Mouse (Mus musculus) hindbrain, embryonic 11.5 days (tissue): ENCODE results near the gene Rasgef1b. TPM values are rescaled to one million over a fixed set of nuclear protein-coding genes. Genes with fewer than 3 reads are reported as not detected.

Source experiments
- ATAC-seq: fragments of 200-750 bp; cut with Nextera tagmentation; 2 replicates; pipeline ENCODE4 v1.8.0; 2017; ENCODE audit warnings: mild to moderate bottlenecking, moderate TSS enrichment, moderate library complexity; ENCODE audit not compliant: low FRiP score
- DNase-seq: peaks from one replicate; pipeline ENCODE4 v3.0.0-alpha.2; 2015; ENCODE audit warnings: low spot score
- H3K27ac ChIP-seq: fragments of 300-500 bp; sonication (generic); 2 replicates; pipeline ENCODE4 v1.5.1; 2014; ENCODE audit warnings: mild to moderate bottlenecking, low read depth, low read length
- H3K27me3 ChIP-seq: fragments of 300-500 bp; sonication (generic); 2 replicates; pipeline ENCODE4 v1.6.1; 2014; ENCODE audit warnings: mild to moderate bottlenecking, low read length, moderate library complexity, mixed read lengths; ENCODE audit not compliant: control insufficient read depth, insufficient read depth
- H3K36me3 ChIP-seq: fragments of 300-500 bp; sonication (generic); 2 replicates; pipeline ENCODE4 v1.6.1; 2014; ENCODE audit warnings: mild to moderate bottlenecking, low read length, moderate library complexity, mixed read lengths; ENCODE audit not compliant: control insufficient read depth, insufficient read depth
- H3K4me1 ChIP-seq: fragments of 300-500 bp; sonication (generic); replicated peaks from 2 replicates; pipeline ENCODE4 v1.6.1; 2014; ENCODE audit warnings: low read length, mixed read lengths; ENCODE audit not compliant: control insufficient read depth, insufficient read depth
- H3K4me2 ChIP-seq: fragments of 300-500 bp; sonication (generic); replicated peaks from 2 replicates; pipeline ENCODE4 v1.6.1; 2014; ENCODE audit warnings: mild to moderate bottlenecking, low read depth, low read length
- H3K4me3 ChIP-seq: fragments of 300-500 bp; sonication (generic); 2 replicates; pipeline ENCODE4 v1.5.1; 2014; ENCODE audit warnings: low read depth, low read length
- H3K9ac ChIP-seq: fragments of 300-500 bp; sonication (generic); 2 replicates; pipeline ENCODE4 v1.6.1; 2014; ENCODE audit warnings: low read depth, low read length
- H3K9me3 ChIP-seq: fragments of 300-500 bp; sonication (generic); 2 replicates; pipeline ENCODE4 v1.6.1; 2016; ENCODE audit warnings: low read length; ENCODE audit not compliant: control insufficient read depth
- WGBS: fragments of 180-500 bp; shearing (Covaris S2); extraction: QIAGEN DNeasy Blood & Tissue Kit; methylation state at CpG from one replicate; pipeline ENCODE4 v1.1.7; 2014; 5-methylcytosine and 5-hydroxymethylcytosine counted together
- polyA plus RNA-seq: library from polyadenylated mRNA; unstranded; fragments of >200 nt; fragmentation: Nextera tagmentation; extraction: Ambion mirVana; gene quantifications from 2 replicates; pipeline ENCODE4 v1.2.1, GENCODE M21; 2014

The Rasgef1b gene
- polyA plus RNA-seq, 1 experiment from 2014 or later, result 14.1 TPM

- Histone ChIP-seq H3K4me2 (no peak overlapping the region), H3K9ac (no peak overlapping the region), H3K27ac (no peak overlapping the region), H3K27me3 (no peaks in the 10 kb centered on the region), H3K9me3 (no peaks in the 10 kb centered on the region), H3K36me3 (no peaks in the 10 kb centered on the region), H3K4me1 (no peaks in the 10 kb centered on the region), H3K4me3 (no peak overlapping the region)
- 74% methylated on average over 2 of the region's 2 CpGs for WGBS
- ATAC-seq, result no peak
- DNase-seq, result no peak
These were observed 309.0 kb downstream of the Rasgef1b start for GRCm38 (mm10) chr5:99419872-99420271.

- no peaks in the 10 kb centered on the region for H3K9me3 ChIP-seq
- no peaks in the 10 kb centered on the region for H3K36me3 ChIP-seq
- WGBS, result 94% methylated on average over 21 of the region's 21 CpGs
- no peak overlapping the region for H3K27ac ChIP-seq
- DNase-seq, result no peak
- H3K27me3 ChIP-seq, result no peaks in the 10 kb centered on the region
- ATAC-seq, result no peak
- no peaks in the 10 kb centered on the region for H3K4me1 ChIP-seq
- H3K4me2 ChIP-seq, result no peak overlapping the region
- no peak overlapping the region for H3K4me3 ChIP-seq
- no peak overlapping the region for H3K9ac ChIP-seq
These were observed 312.0 kb downstream of the Rasgef1b start for GRCm38 (mm10) chr5:99416902-99417301.

GRCm38 (mm10) chr5:99415676-99416075, 313.2 kb downstream of the Rasgef1b start:
- no peaks in the 10 kb centered on the region for H3K27me3 ChIP-seq
- WGBS, result 89% methylated on average over 12 of the region's 12 CpGs
- H3K4me3 ChIP-seq, result no peak overlapping the region
- no peaks in the 10 kb centered on the region for H3K36me3 ChIP-seq
- H3K9me3 ChIP-seq, result no peaks in the 10 kb centered on the region
- no peak overlapping the region for H3K4me2 ChIP-seq
- no peak overlapping the region for H3K27ac ChIP-seq
- no peaks in the 10 kb centered on the region for H3K4me1 ChIP-seq
- no peak overlapping the region for H3K9ac ChIP-seq
- no peak for DNase-seq
- no peak for ATAC-seq

- Histone ChIP-seq H3K9me3 (no peaks in the 10 kb centered on the region), H3K4me3 (no peak overlapping the region), H3K27ac (no peak overlapping the region), H3K27me3 (no peaks in the 10 kb centered on the region), H3K9ac (no peak overlapping the region), H3K36me3 (no peaks in the 10 kb centered on the region), H3K4me2 (no peak overlapping the region), H3K4me1 (no peaks in the 10 kb centered on the region)
- ATAC-seq (no peak), DNase-seq (no peak)
- WGBS, result 87% methylated on average over 2 of the region's 2 CpGs
These were observed 313.8 kb downstream of the Rasgef1b start for GRCm38 (mm10) chr5:99415049-99415448.

GRCm38 (mm10) chr5:99414293-99414692, 314.6 kb downstream of the Rasgef1b start:
- no peak for DNase-seq
- Histone ChIP-seq H3K9me3 (no peaks in the 10 kb centered on the region), H3K27me3 (no peaks in the 10 kb centered on the region), H3K27ac (no peak overlapping the region), H3K4me3 (no peak overlapping the region), H3K36me3 (no peaks in the 10 kb centered on the region), H3K4me1 (no peaks in the 10 kb centered on the region), H3K9ac (no peak overlapping the region), H3K4me2 (no peak overlapping the region)
- no peak for ATAC-seq
- 92% methylated on average over 6 of the region's 6 CpGs for WGBS

- 69% methylated on average over 1 of the region's 1 CpGs for WGBS
- Histone ChIP-seq H3K36me3 (no peaks in the 10 kb centered on the region), H3K4me2 (no peak overlapping the region), H3K4me3 (no peak overlapping the region), H3K4me1 (no peaks in the 10 kb centered on the region), H3K9me3 (no peaks in the 10 kb centered on the region), H3K27ac (no peak overlapping the region), H3K27me3 (no peaks in the 10 kb centered on the region), H3K9ac (no peak overlapping the region)
- DNase-seq (no peak), ATAC-seq (no peak)
These were observed 315.0 kb downstream of the Rasgef1b start for GRCm38 (mm10) chr5:99413851-99414250.

- Histone ChIP-seq H3K4me3 (no peak overlapping the region), H3K9me3 (no peaks in the 10 kb centered on the region), H3K9ac (no peak overlapping the region), H3K4me1 (no peaks in the 10 kb centered on the region), H3K36me3 (no peaks in the 10 kb centered on the region), H3K27ac (no peak overlapping the region), H3K27me3 (no peaks in the 10 kb centered on the region), H3K4me2 (no peak overlapping the region)
- no peak for ATAC-seq
- DNase-seq, result no peak
- 93% methylated on average over 9 of the region's 9 CpGs for WGBS
These were observed 315.5 kb downstream of the Rasgef1b start for GRCm38 (mm10) chr5:99413391-99413790.

- Histone ChIP-seq H3K4me2 (no peak overlapping the region), H3K9me3 (no peaks in the 10 kb centered on the region), H3K27me3 (0 out of 2 replicates have a peak, but pooled peaks cover 6% of the 10 kb centered on the region), H3K27ac (no peak overlapping the region), H3K4me3 (no peak overlapping the region), H3K9ac (no peak overlapping the region), H3K4me1 (peaks cover 3% of the 10 kb centered on the region; the same call in 1 of the 2 replicates), H3K36me3 (no peaks in the 10 kb centered on the region)
- ATAC-seq (no peak), DNase-seq (no peak)
- WGBS, result 91% methylated on average over 11 of the region's 11 CpGs
These were observed 324.3 kb downstream of the Rasgef1b start for GRCm38 (mm10) chr5:99404403-99405170.

GRCm38 (mm10) chr5:99403325-99403724, 325.5 kb downstream of the Rasgef1b start:
- H3K4me1 ChIP-seq, result peaks cover 3% of the 10 kb centered on the region; the same call in 1 of the 2 replicates
- H3K36me3 ChIP-seq, result no peaks in the 10 kb centered on the region
- no peak overlapping the region for H3K4me3 ChIP-seq
- no peak overlapping the region for H3K9ac ChIP-seq
- H3K9me3 ChIP-seq, result no peaks in the 10 kb centered on the region
- ATAC-seq (no peak), DNase-seq (no peak)
- no peak overlapping the region for H3K4me2 ChIP-seq
- 41% methylated on average over 5 of the region's 5 CpGs for WGBS
- H3K27ac ChIP-seq, result 0 out of 2 replicates have a peak overlapping the region, but pooled peaks have one; percentile 17
- 0 out of 2 replicates have a peak, but pooled peaks cover 6% of the 10 kb centered on the region for H3K27me3 ChIP-seq
